Mouse (Mus musculus) erythroblast, embryonic 14.5 days (primary cell): ENCODE data around the gene Ren1. TPM values are rescaled to one million over a fixed set of nuclear protein-coding genes. Genes with fewer than 3 reads are reported as not detected.

Experiments
- H3K27me3 ChIP-seq: 2 replicates; pipeline ENCODE4 v1.6.1; 2012; ENCODE audit warnings: inconsistent platforms; ENCODE audit not compliant: control insufficient read depth
- H3K36me3 ChIP-seq: 2 replicates; pipeline ENCODE4 v1.6.1; 2012; ENCODE audit warnings: mild to moderate bottlenecking, inconsistent platforms; ENCODE audit not compliant: control insufficient read depth
- H3K4me1 ChIP-seq: 2 replicates; pipeline ENCODE4 v1.6.1; 2012; ENCODE audit warnings: inconsistent platforms; ENCODE audit not compliant: control insufficient read depth
- H3K4me3 ChIP-seq: replicated peaks from 2 replicates; pipeline ENCODE3; 2012; ENCODE audit warnings: moderate library complexity, mild to moderate bottlenecking, inconsistent platforms
- H3K9me3 ChIP-seq: 2 replicates; pipeline ENCODE4 v1.6.1; 2012; ENCODE audit warnings: low read length, inconsistent platforms, mixed read lengths; ENCODE audit not compliant: control insufficient read depth
- GATA1 ChIP-seq: IDR thresholded peaks from 2 replicates; pipeline ENCODE4 v1.6.1; 2012; ENCODE audit warnings: low read length, inconsistent platforms, mixed read lengths
- TAL1 ChIP-seq: IDR thresholded peaks from 3 replicates; pipeline ENCODE4 v1.6.1; 2012; ENCODE audit warnings: low read length, inconsistent platforms, mixed read lengths
- polyA plus RNA-seq: library from polyadenylated mRNA; stranded (reverse); fragments of >175 nt; gene quantifications from 2 replicates; pipeline ENCODE4 v1.2.3, GENCODE M21; 2012

Ren1 gene
- polyA plus RNA-seq, 1 experiment: not detected

- no peaks in the 10 kb centered on the region for H3K27me3 ChIP-seq
- no peaks in the 10 kb centered on the region for H3K9me3 ChIP-seq
- H3K4me3 ChIP-seq: no peak overlapping the region
- H3K36me3 ChIP-seq: peaks cover 5% of the 10 kb centered on the region; the same call in 1 of the 2 replicates
- no peaks in the 10 kb centered on the region for H3K4me1 ChIP-seq
- TF ChIP-seq TAL1 (no peak), GATA1 (no peak)
Observed at GRCm38 (mm10) chr1:133379986-133380320, 29.6 kb downstream of the Ren1 start.

- peaks cover 5% of the 10 kb centered on the region; the same call in 1 of the 2 replicates for H3K36me3 ChIP-seq
- no peak overlapping the region for H3K4me3 ChIP-seq
- peaks cover under 1% of the 10 kb centered on the region; the same call in 1 of the 2 replicates for H3K4me1 ChIP-seq
- TF ChIP-seq TAL1 (no peak), GATA1 (no peak)
- no peaks in the 10 kb centered on the region for H3K27me3 ChIP-seq
- no peaks in the 10 kb centered on the region for H3K9me3 ChIP-seq
Observed at GRCm38 (mm10) chr1:133380347-133381065, 30.2 kb downstream of the Ren1 start.

- Histone ChIP-seq H3K4me1 (peaks cover 5% of the 10 kb centered on the region), H3K4me3 (no peak overlapping the region), H3K9me3 (no peaks in the 10 kb centered on the region), H3K36me3 (peaks cover 9% of the 10 kb centered on the region; the same call in 1 of the 2 replicates), H3K27me3 (no peaks in the 10 kb centered on the region)
- no peak for TF ChIP-seq TAL1
- no peak for TF ChIP-seq GATA1
Observed at GRCm38 (mm10) chr1:133382008-133382407, 31.7 kb downstream of the Ren1 start.

GRCm38 (mm10) chr1:133382552-133383155 lies 32.3 kb downstream of the Ren1 start:
- Histone ChIP-seq H3K36me3 (peaks cover 9% of the 10 kb centered on the region; the same call in 1 of the 2 replicates), H3K4me3 (no peak overlapping the region), H3K9me3 (no peaks in the 10 kb centered on the region), H3K27me3 (no peaks in the 10 kb centered on the region), H3K4me1 (peaks cover 10% of the 10 kb centered on the region)
- no peak for TF ChIP-seq GATA1
- no peak for TF ChIP-seq TAL1

GRCm38 (mm10) chr1:133383157-133383783 lies 33.0 kb downstream of the Ren1 start:
- H3K9me3 ChIP-seq: no peaks in the 10 kb centered on the region
- no peak overlapping the region for H3K4me3 ChIP-seq
- peaks cover 9% of the 10 kb centered on the region; the same call in 1 of the 2 replicates for H3K36me3 ChIP-seq
- peaks cover 13% of the 10 kb centered on the region for H3K4me1 ChIP-seq
- TF ChIP-seq GATA1: no peak
- TF ChIP-seq TAL1: no peak
- H3K27me3 ChIP-seq: no peaks in the 10 kb centered on the region

- H3K27me3 ChIP-seq: no peaks in the 10 kb centered on the region
- no peak overlapping the region for H3K4me3 ChIP-seq
- no peaks in the 10 kb centered on the region for H3K9me3 ChIP-seq
- peaks cover 13% of the 10 kb centered on the region for H3K4me1 ChIP-seq
- peaks cover 12% of the 10 kb centered on the region; the same call in 1 of the 2 replicates for H3K36me3 ChIP-seq
- no peak for TF ChIP-seq TAL1
- TF ChIP-seq GATA1: no peak
Observed at GRCm38 (mm10) chr1:133385506-133385905, 35.2 kb downstream of the Ren1 start.

- Histone ChIP-seq H3K36me3 (peaks cover 12% of the 10 kb centered on the region; the same call in 1 of the 2 replicates), H3K9me3 (no peaks in the 10 kb centered on the region), H3K4me1 (peaks cover 13% of the 10 kb centered on the region), H3K27me3 (no peaks in the 10 kb centered on the region), H3K4me3 (no peak overlapping the region)
- TF ChIP-seq TAL1: no peak
- TF ChIP-seq GATA1: no peak
Observed at GRCm38 (mm10) chr1:133386209-133386608, 35.9 kb downstream of the Ren1 start.

GRCm38 (mm10) chr1:133387539-133388268 lies 37.4 kb downstream of the Ren1 start:
- TF ChIP-seq TAL1 (no peak), GATA1 (no peak)

GRCm38 (mm10) chr1:133394702-133395101 lies 44.4 kb downstream of the Ren1 start:
- Histone ChIP-seq H3K9me3 (no peaks in the 10 kb centered on the region), H3K27me3 (no peaks in the 10 kb centered on the region), H3K4me3 (no peak overlapping the region), H3K36me3 (no peaks in the 10 kb centered on the region; the same call in 1 of the 2 replicates), H3K4me1 (no peaks in the 10 kb centered on the region)
- TF ChIP-seq TAL1 (no peak), GATA1 (no peak)

More at GRCm38 (mm10) chr1:133387539-133388268, 37.4 kb downstream of the Ren1 start:
- peaks cover 12% of the 10 kb centered on the region; the same call in 1 of the 2 replicates for H3K36me3 ChIP-seq
- no peaks in the 10 kb centered on the region for H3K27me3 ChIP-seq
- H3K4me3 ChIP-seq: no peak overlapping the region
- H3K9me3 ChIP-seq: no peaks in the 10 kb centered on the region
- peaks cover 13% of the 10 kb centered on the region for H3K4me1 ChIP-seq
